Mouse (Mus musculus) kidney, adult 8-10 months (tissue): ENCODE measurements around the gene 1700020A23Rik.

Experiments
- DNase-seq, 2 experiments: peaks; one replicate each; pipeline ENCODE4 v3.0.0; 2022

1700020A23Rik gene

GRCm38 (mm10) chr2:130451086-130451726, 46.1 kb downstream of the 1700020A23Rik start:
- no peak for DNase-seq

GRCm38 (mm10) chr2:130451727-130452090, 46.6 kb downstream of the 1700020A23Rik start:
- DNase-seq, result no peak

GRCm38 (mm10) chr2:130452266-130452665, 47.2 kb downstream of the 1700020A23Rik start:
- no peak for DNase-seq

- no peak for DNase-seq
These were observed 48.4 kb downstream of the 1700020A23Rik start for GRCm38 (mm10) chr2:130453421-130453820.

- DNase-seq, result no peak
These were observed 49.8 kb downstream of the 1700020A23Rik start for GRCm38 (mm10) chr2:130454748-130455370.
